Mouse (Mus musculus) myocyte (in vitro differentiated cells): ENCODE measurements at regions not wholly inside any gene's neighbourhood (a gene's known extent, or its start where the extent isn't known, plus 50 kb on each side); places are given as distances from the start of the nearest gene placed in this dataset.

Source experiments
- H3K27me3 ChIP-seq: one replicate; pipeline ENCODE4 v1.6.1; 2011; ENCODE audit not compliant: control insufficient read depth, insufficient read depth, insufficient read length
- H3K36me3 ChIP-seq: one replicate; pipeline ENCODE4 v1.6.1; 2011; ENCODE audit not compliant: control insufficient read depth, insufficient read depth
- H3K4me2 ChIP-seq: one replicate; pipeline ENCODE4 v1.6.1; 2011; ENCODE audit warnings: low read depth, control low read depth
- H3K4me3 ChIP-seq: one replicate; pipeline ENCODE4 v1.5.1; 2011; ENCODE audit warnings: mild to moderate bottlenecking, control low read depth, moderate library complexity
- H3K79me2 ChIP-seq: one replicate; pipeline ENCODE4 v1.6.1; 2011; ENCODE audit not compliant: control insufficient read depth, insufficient read depth
- H3ac ChIP-seq: one replicate; pipeline ENCODE4 v1.6.1; 2011; ENCODE audit not compliant: control insufficient read depth, insufficient read length
- CEBPB ChIP-seq: IDR thresholded peaks from 2 replicates; pipeline ENCODE4 v1.6.1; 2011; ENCODE audit warnings: mild to moderate bottlenecking, moderate library complexity; ENCODE audit not compliant: poor library complexity, insufficient read depth, severe bottlenecking
- E2F4 ChIP-seq: IDR thresholded peaks from one replicate; pipeline ENCODE4 v1.6.1; 2011; ENCODE audit warnings: mild to moderate bottlenecking, control low read depth, moderate library complexity; ENCODE audit not compliant: insufficient read depth
- MAX ChIP-seq: IDR thresholded peaks from one replicate; pipeline ENCODE4 v1.6.1; 2011; ENCODE audit warnings: low read depth, mild to moderate bottlenecking, control low read depth
- MYOD1 ChIP-seq, 3 experiments: IDR thresholded peaks; one replicate each; pipeline ENCODE4 v1.6.1; 2011; ENCODE audit warnings: control low read depth in 2 of 3, low read depth in 2 of 3, mild to moderate bottlenecking in 2 of 3, moderate library complexity in 1 of 3; ENCODE audit not compliant: insufficient read length in 2 of 3, control insufficient read depth in 1 of 3
- MYOG ChIP-seq, 3 experiments: IDR thresholded peaks; one replicate each; pipeline ENCODE4 v1.6.1; 2011; ENCODE audit warnings: control low read depth in 2 of 3, low read depth in 2 of 3, mild to moderate bottlenecking in 2 of 3; ENCODE audit not compliant: insufficient read length in 2 of 3, control insufficient read depth in 1 of 3, insufficient read depth in 1 of 3
- POLR2A ChIP-seq: IDR thresholded peaks from one replicate; pipeline ENCODE4 v1.6.1; 2011; ENCODE audit warnings: low read depth, mild to moderate bottlenecking, control low read depth, moderate library complexity; ENCODE audit not compliant: insufficient read length
- POLR2AphosphoS2 ChIP-seq: IDR thresholded peaks from one replicate; pipeline ENCODE4 v1.6.1; 2011; ENCODE audit warnings: low read depth, control low read depth; ENCODE audit not compliant: insufficient read length
- REST ChIP-seq: IDR thresholded peaks from one replicate; pipeline ENCODE4 v1.6.1; 2011; ENCODE audit warnings: mild to moderate bottlenecking, control low read depth, moderate library complexity; ENCODE audit not compliant: insufficient read depth, insufficient read length
- SRF ChIP-seq: IDR thresholded peaks from one replicate; pipeline ENCODE4 v1.6.1; 2011; ENCODE audit warnings: low read depth; ENCODE audit not compliant: control insufficient read depth, insufficient read length
- TCF12 ChIP-seq: IDR thresholded peaks from one replicate; pipeline ENCODE4 v1.6.1; 2011; ENCODE audit warnings: mild to moderate bottlenecking, control low read depth; ENCODE audit not compliant: poor library complexity, insufficient read depth, severe bottlenecking
- TCF3 ChIP-seq: IDR thresholded peaks from one replicate; pipeline ENCODE4 v1.6.1; 2011; ENCODE audit warnings: low read depth, control low read depth; ENCODE audit not compliant: insufficient read length
- USF1 ChIP-seq: IDR thresholded peaks from one replicate; pipeline ENCODE4 v1.6.1; 2011; ENCODE audit warnings: low read depth, mild to moderate bottlenecking, control low read depth, moderate library complexity

GRCm38 (mm10) chr3:14959586-14959985, 73.5 kb downstream of the Car2 start:
- H3K27me3 ChIP-seq: no peaks in the 10 kb centered on the region
- no peak overlapping the region for H3K4me3 ChIP-seq
- TF ChIP-seq E2F4: no peak
- TF ChIP-seq REST: no peak
- TF ChIP-seq MYOD1 (IDR thresholded peaks at IDR 0.05; ENCODE audit: control insufficient read depth in 1 of 3, insufficient read length in 2 of 3, low read depth in 2 of 3): no peak
- TF ChIP-seq POLR2A: no peak
- TF ChIP-seq POLR2AphosphoS2: no peak
- TF ChIP-seq MYOG (IDR thresholded peaks at IDR 0.05; ENCODE audit: control insufficient read depth in 1 of 3, insufficient read depth in 1 of 3, insufficient read length in 2 of 3, low read depth in 2 of 3): no peak
- TF ChIP-seq CEBPB: no peak
- TF ChIP-seq TCF3: no peak
- no peak for TF ChIP-seq TCF12
- no peak for TF ChIP-seq SRF
- no peaks in the 10 kb centered on the region for H3K36me3 ChIP-seq
- H3K4me2 ChIP-seq: no peak overlapping the region
- H3K79me2 ChIP-seq: no peaks in the 10 kb centered on the region
- H3ac ChIP-seq: no peak overlapping the region

GRCm38 (mm10) chr3:14964795-14965194, 78.7 kb downstream of the Car2 start:
- H3K79me2 ChIP-seq: no peaks in the 10 kb centered on the region
- H3K4me2 ChIP-seq: no peak overlapping the region
- no peaks in the 10 kb centered on the region for H3K36me3 ChIP-seq
- no peak overlapping the region for H3K4me3 ChIP-seq
- TF ChIP-seq MYOD1 (IDR thresholded peaks at IDR 0.05; ENCODE audit: control insufficient read depth in 1 of 3, insufficient read length in 2 of 3, low read depth in 2 of 3) (no peak), REST (no peak), TCF12 (no peak), MAX (no peak), CEBPB (no peak), SRF (no peak), TCF3 (no peak), MYOG (IDR thresholded peaks at IDR 0.05; ENCODE audit: control insufficient read depth in 1 of 3, insufficient read depth in 1 of 3, insufficient read length in 2 of 3, low read depth in 2 of 3) (no peak), POLR2AphosphoS2 (no peak), E2F4 (no peak), POLR2A (no peak), USF1 (no peak)
- H3ac ChIP-seq: no peak overlapping the region
- no peaks in the 10 kb centered on the region for H3K27me3 ChIP-seq

GRCm38 (mm10) chr3:14965438-14966044, 79.5 kb downstream of the Car2 start:
- Histone ChIP-seq H3K36me3 (no peaks in the 10 kb centered on the region), H3K79me2 (no peaks in the 10 kb centered on the region), H3K4me2 (no peak overlapping the region), H3K4me3 (no peak overlapping the region), H3ac (no peak overlapping the region), H3K27me3 (no peaks in the 10 kb centered on the region)
- TF ChIP-seq MAX (no peak), USF1 (no peak), POLR2AphosphoS2 (no peak), TCF12 (no peak), SRF (no peak), TCF3 (no peak), E2F4 (no peak), CEBPB (no peak), MYOG (IDR thresholded peaks at IDR 0.05; ENCODE audit: control insufficient read depth in 1 of 3, insufficient read depth in 1 of 3, insufficient read length in 2 of 3, low read depth in 2 of 3) (no peak), POLR2A (no peak), MYOD1 (IDR thresholded peaks at IDR 0.05; ENCODE audit: control insufficient read depth in 1 of 3, insufficient read length in 2 of 3, low read depth in 2 of 3) (no peak), REST (no peak)

GRCm38 (mm10) chr3:14967235-14967634, 81.2 kb downstream of the Car2 start:
- no peaks in the 10 kb centered on the region for H3K27me3 ChIP-seq
- H3K4me2 ChIP-seq: no peak overlapping the region
- H3K79me2 ChIP-seq: no peaks in the 10 kb centered on the region
- no peak overlapping the region for H3K4me3 ChIP-seq
- H3ac ChIP-seq: no peak overlapping the region
- no peaks in the 10 kb centered on the region for H3K36me3 ChIP-seq
- TF ChIP-seq POLR2AphosphoS2: no peak
- no peak for TF ChIP-seq REST
- TF ChIP-seq E2F4: no peak
- TF ChIP-seq MAX: no peak
- no peak for TF ChIP-seq POLR2A
- no peak for TF ChIP-seq CEBPB

GRCm38 (mm10) chr3:14968345-14968744, 82.3 kb downstream of the Car2 start:
- H3K4me3 ChIP-seq: no peak overlapping the region
- TF ChIP-seq CEBPB: no peak
- TF ChIP-seq POLR2A: no peak
- no peak for TF ChIP-seq MAX
- TF ChIP-seq TCF12: no peak
- no peak for TF ChIP-seq SRF
- no peak for TF ChIP-seq USF1
- no peaks in the 10 kb centered on the region for H3K27me3 ChIP-seq
- no peak overlapping the region for H3K4me2 ChIP-seq
- H3K36me3 ChIP-seq: no peaks in the 10 kb centered on the region
- H3ac ChIP-seq: no peak overlapping the region
- no peaks in the 10 kb centered on the region for H3K79me2 ChIP-seq
